ENCODE assay signal across 17 mouse cellular contexts in the genomic region with DNA sequence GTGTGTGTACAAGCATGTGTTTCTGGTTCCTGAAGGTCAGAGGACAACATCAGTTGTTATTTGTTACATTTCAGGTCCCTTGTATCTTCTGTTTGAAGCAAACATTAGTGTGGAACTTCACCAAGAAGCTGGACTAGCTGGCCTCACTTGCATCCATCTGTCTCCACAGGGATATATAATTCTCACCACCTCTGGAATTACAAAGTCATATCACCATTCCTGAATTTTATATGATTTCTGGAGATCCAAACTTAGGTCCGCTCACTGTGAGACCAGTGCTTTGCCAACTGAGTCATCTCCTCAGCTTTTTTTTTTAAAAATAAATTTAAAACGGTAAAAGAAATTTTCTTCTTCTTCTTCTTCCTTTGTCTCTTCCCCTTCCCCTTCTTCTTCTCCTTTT.
"Had no signal": no experiment of that assay in that cellular context is flagged by ENCODE, and none has a peak within 500 bp of the region (broad histone marks: within the 10 kb centered on the region; RNA-seq: fewer than 3 reads in every experiment).

No protein-coding gene starts in this region.

- DNase-seq: left cerebral cortex, postnatal 4 days; liver; liver, embryonic 13.5 days; liver, postnatal 0 days; lung, adult 18-20 months; lung, adult 2 months; lung, embryonic 14.5 days; lung, postnatal 10 days; lung, postnatal 14 days; lung, postnatal 36 days; lung, postnatal 4 days; midbrain, embryonic 14.5 days had no signal

- ATAC-seq: liver, embryonic 12.5 days; liver, postnatal 0 days; lung, postnatal 0 days; midbrain, embryonic 13.5 days; midbrain, embryonic 15.5 days; midbrain, embryonic 16.5 days had no signal
